Mouse (Mus musculus) hindbrain, postnatal 0 days (tissue): Measurements from ENCODE around the gene Meis3. TPM values are rescaled to one million over a fixed set of nuclear protein-coding genes. Genes with fewer than 3 reads are reported as not detected.
A peak's percentile ranks its signal among the peaks of the same experiment; 100 is the strongest.

Experiments
- ATAC-seq: fragments of 200-750 bp; cut with Nextera tagmentation; 2 replicates; pipeline ENCODE4 v1.8.0; 2017; ENCODE audit warnings: mild to moderate bottlenecking, moderate TSS enrichment, moderate library complexity
- DNase-seq: peaks from one replicate; pipeline ENCODE4 v3.0.0-alpha.2; 2015; ENCODE audit warnings: low spot score
- H3K27ac ChIP-seq: fragments of 300-500 bp; sonication (generic); 2 replicates; pipeline ENCODE4 v1.5.1; 2014; ENCODE audit warnings: mild to moderate bottlenecking
- H3K27me3 ChIP-seq: fragments of 300-500 bp; sonication (generic); 2 replicates; pipeline ENCODE4 v1.6.1; 2014; ENCODE audit warnings: low read length, mixed read lengths; ENCODE audit not compliant: insufficient read depth
- H3K36me3 ChIP-seq: fragments of 300-500 bp; sonication (generic); 2 replicates; pipeline ENCODE4 v1.6.1; 2014; ENCODE audit warnings: low read length, mixed read lengths; ENCODE audit not compliant: insufficient read depth
- H3K4me1 ChIP-seq: fragments of 300-500 bp; sonication (generic); 2 replicates; pipeline ENCODE4 v1.6.1; 2014; ENCODE audit warnings: antibody characterized with exemption, low read length, mixed read lengths; ENCODE audit not compliant: insufficient read depth
- H3K4me2 ChIP-seq: fragments of 300-500 bp; sonication (generic); 2 replicates; pipeline ENCODE4 v1.6.1; 2014; ENCODE audit warnings: low read depth, mild to moderate bottlenecking, low read length, moderate library complexity, mixed read lengths
- H3K4me3 ChIP-seq: fragments of 300-500 bp; sonication (generic); 2 replicates; pipeline ENCODE4 v1.5.1; 2014; ENCODE audit warnings: low read length
- H3K9ac ChIP-seq: fragments of 300-500 bp; sonication (generic); replicated peaks from 2 replicates; pipeline ENCODE4 v1.6.1; 2014; ENCODE audit warnings: mild to moderate bottlenecking, low read length, moderate library complexity, mixed read lengths
- H3K9me3 ChIP-seq: fragments of 300-500 bp; sonication (generic); 2 replicates; pipeline ENCODE4 v1.6.1; 2016; ENCODE audit warnings: low read length, mixed read lengths
- CTCF ChIP-seq: IDR thresholded peaks from 2 replicates; pipeline ENCODE4 v1.5.1; 2016; ENCODE audit warnings: antibody characterized with exemption, control low read depth, low read depth
- WGBS: fragments of 180-500 bp; shearing (Covaris S2); extraction: QIAGEN DNeasy Blood & Tissue Kit; methylation state at CpG from one replicate; pipeline ENCODE4 v1.1.7; 2014; 5-methylcytosine and 5-hydroxymethylcytosine counted together
- polyA plus RNA-seq: library from polyadenylated mRNA; unstranded; fragments of >200 nt; fragmentation: Nextera tagmentation; extraction: Ambion mirVana; gene quantifications from 2 replicates; pipeline ENCODE4 v1.2.1, GENCODE M21; 2015
- total RNA-seq: library from RNA; depleted of rRNA; stranded (reverse); fragments of >200 nt; gene quantifications from 2 replicates; pipeline ENCODE4 v1.2.3, GENCODE M21; 2014; rRNA removed

The Meis3 gene
- 76.6 and 81.3 TPM in 2 replicates for total RNA-seq
- polyA plus RNA-seq = 77.5 and 84.6 TPM in 2 replicates

GRCm38 (mm10) chr7:16174597-16175541, at the start of gene Meis3:
TSS of gene Meis3 (plus strand) at chr7:16175090.
- Histone ChIP-seq H3K4me3 (peak within 1 kb of the TSS; percentile 79), H3K27ac (peak within 1 kb of the TSS; percentile 72), H3K9me3 (no peaks in the 10 kb centered on the region), H3K9ac (peak within 1 kb of the TSS; percentile 78), H3K4me2 (peak within 1 kb of the TSS; percentile 71), H3K27me3 (no peaks in the 10 kb centered on the region), H3K36me3 (peaks cover 4% of the 10 kb centered on the region; the same call in 1 of the 2 replicates), H3K4me1 (peaks cover 6% of the 10 kb centered on the region)
- under 1% methylated on average over 41 of the region's 42 CpGs for WGBS
- TF ChIP-seq CTCF = peak; percentile 82
- DNase-seq (peak; percentile 80), ATAC-seq (peak; percentile 88)

GRCm38 (mm10) chr7:16125829-16126228, 49.1 kb upstream of the Meis3 start:
- Histone ChIP-seq H3K4me2 (no peak overlapping the region), H3K36me3 (peaks cover 7% of the 10 kb centered on the region; the same call in 1 of the 2 replicates), H3K4me1 (peaks cover 10% of the 10 kb centered on the region), H3K27ac (no peak overlapping the region), H3K27me3 (no peaks in the 10 kb centered on the region), H3K4me3 (no peak overlapping the region), H3K9me3 (no peaks in the 10 kb centered on the region), H3K9ac (no peak overlapping the region)
- no peak for TF ChIP-seq CTCF
- ATAC-seq (no peak), DNase-seq (no peak)
- WGBS = 85% methylated on average over 9 of the region's 9 CpGs

- DNase-seq (peak; percentile 37), ATAC-seq (no peak)
- Histone ChIP-seq H3K27me3 (no peaks in the 10 kb centered on the region), H3K4me3 (no peak overlapping the region), H3K9ac (no peak overlapping the region), H3K4me1 (peaks cover 12% of the 10 kb centered on the region), H3K36me3 (peaks cover 7% of the 10 kb centered on the region; the same call in 1 of the 2 replicates), H3K9me3 (no peaks in the 10 kb centered on the region), H3K4me2 (no peak overlapping the region), H3K27ac (no peak overlapping the region)
- WGBS = 53% methylated on average over 6 of the region's 6 CpGs
- no peak for TF ChIP-seq CTCF
Measured at GRCm38 (mm10) chr7:16128344-16128743, 46.5 kb upstream of the Meis3 start.

GRCm38 (mm10) chr7:16128899-16129298, 46.0 kb upstream of the Meis3 start:
- ATAC-seq (no peak), DNase-seq (no peak)
- TF ChIP-seq CTCF = no peak
- peak overlapping the region; percentile 43 for H3K4me3 ChIP-seq
- H3K9me3 ChIP-seq = no peaks in the 10 kb centered on the region
- peak overlapping the region; percentile 68; the same call in 1 of the 2 replicates for H3K27ac ChIP-seq
- H3K36me3 ChIP-seq = peaks cover 7% of the 10 kb centered on the region; the same call in 1 of the 2 replicates
- H3K9ac ChIP-seq = peak overlapping the region; percentile 64
- H3K27me3 ChIP-seq = no peaks in the 10 kb centered on the region
- WGBS = 56% methylated on average over 5 of the region's 5 CpGs
- H3K4me1 ChIP-seq = peaks cover 12% of the 10 kb centered on the region
- peak overlapping the region; percentile 57 for H3K4me2 ChIP-seq

GRCm38 (mm10) chr7:16129421-16129845, 45.5 kb upstream of the Meis3 start, which contains the start of gene Slc8a2:
TSS of gene Slc8a2 (plus strand) at chr7:16129826.
- Histone ChIP-seq H3K4me1 (peaks cover 13% of the 10 kb centered on the region), H3K27ac (peak within 1 kb of the TSS; percentile 68), H3K9me3 (no peaks in the 10 kb centered on the region), H3K27me3 (no peaks in the 10 kb centered on the region), H3K9ac (peak within 1 kb of the TSS; percentile 64), H3K4me2 (peak within 1 kb of the TSS; percentile 57), H3K4me3 (peak within 1 kb of the TSS; percentile 43), H3K36me3 (peaks cover 7% of the 10 kb centered on the region; the same call in 1 of the 2 replicates)
- ATAC-seq (peak; percentile 91), DNase-seq (peak; percentile 90)
- WGBS = 1% methylated on average over 12 of the region's 12 CpGs
- TF ChIP-seq CTCF = no peak

- Histone ChIP-seq H3K27ac (peak overlapping the region; percentile 68), H3K9ac (peak overlapping the region; percentile 64), H3K4me2 (peak overlapping the region; percentile 57), H3K4me1 (peaks cover 17% of the 10 kb centered on the region), H3K9me3 (no peaks in the 10 kb centered on the region), H3K4me3 (peak overlapping the region; percentile 43), H3K36me3 (peaks cover 7% of the 10 kb centered on the region; the same call in 1 of the 2 replicates), H3K27me3 (no peaks in the 10 kb centered on the region)
- DNase-seq (peak; percentile 86), ATAC-seq (peak; percentile 83)
- 1% methylated on average over 35 of the region's 38 CpGs for WGBS
- TF ChIP-seq CTCF = peak; percentile 39
Measured at GRCm38 (mm10) chr7:16129846-16130691, 44.8 kb upstream of the Meis3 start.
